Comparison of ENCODE assay signal across 25 mouse cellular contexts in the genomic region with DNA sequence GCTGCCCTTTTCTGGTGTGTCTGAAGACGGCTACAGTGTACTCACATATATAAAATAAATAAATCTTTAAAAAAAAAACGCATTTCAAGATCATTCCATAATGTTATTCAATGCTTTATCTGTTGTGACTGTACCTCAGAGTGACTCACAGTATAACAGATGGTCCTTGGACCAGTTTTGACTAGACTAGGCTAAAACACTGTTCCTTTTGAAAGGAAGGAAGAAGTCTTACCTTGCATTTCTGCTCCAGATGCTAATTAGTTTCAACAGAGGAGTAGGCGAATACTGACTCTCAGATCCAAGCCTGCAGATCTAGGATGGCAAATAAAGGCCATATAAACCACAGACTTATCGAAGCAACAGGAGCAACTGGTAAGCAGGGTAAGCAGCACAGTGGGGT.
"Had no signal": no experiment of that assay in that cellular context is flagged by ENCODE, and none has a peak within 500 bp of the region (broad histone marks: within the 10 kb centered on the region; RNA-seq: fewer than 3 reads in every experiment).

No protein-coding gene starts in this region.

- DNase-seq: liver, embryonic 13.5 days; liver, postnatal 0 days; lung, adult 2 months; lung, postnatal 14 days; lung, postnatal 36 days; retina, postnatal 1 day; right cerebral cortex, postnatal 25 days; right cerebral cortex, postnatal 4 days; spleen, adult 18-20 months; thymus, adult 18-20 months; thymus, postnatal 14 days; thymus, postnatal 36 days had no signal

- H3K36me3 ChIP-seq: stomach, embryonic 15.5 days had no signal

- ATAC-seq: liver, postnatal 0 days; lung, postnatal 0 days; midbrain, embryonic 13.5 days; midbrain, embryonic 15.5 days had no signal

- H3K27me3 ChIP-seq: liver, embryonic 13.5 days; liver, embryonic 15.5 days; lung, embryonic 15.5 days; megakaryocyte, embryonic 14.5 days; midbrain, embryonic 13.5 days; midbrain, embryonic 15.5 days; neural tube, embryonic 13.5 days; neural tube, embryonic 15.5 days; stomach, embryonic 15.5 days had no signal

- H3K27ac ChIP-seq: liver, embryonic 13.5 days; liver, embryonic 15.5 days; lung, embryonic 15.5 days; macrophage; midbrain, embryonic 13.5 days; midbrain, embryonic 15.5 days; neural tube, embryonic 13.5 days; neural tube, embryonic 15.5 days; stomach, embryonic 15.5 days; stomach, postnatal 0 days had no signal

- H3K4me2 ChIP-seq: liver, embryonic 13.5 days; liver, embryonic 15.5 days; lung, embryonic 15.5 days; midbrain, embryonic 11.5 days; midbrain, embryonic 13.5 days; midbrain, embryonic 15.5 days; neural tube, embryonic 13.5 days; neural tube, embryonic 15.5 days; stomach, embryonic 15.5 days had no signal

- H3K9me3 ChIP-seq: liver, embryonic 13.5 days; liver, embryonic 15.5 days; lung, embryonic 15.5 days; megakaryocyte, embryonic 14.5 days; midbrain, embryonic 13.5 days; midbrain, embryonic 15.5 days; neural tube, embryonic 13.5 days; neural tube, embryonic 15.5 days; stomach, embryonic 15.5 days had no signal

- H3K4me3 ChIP-seq: liver, embryonic 13.5 days; liver, embryonic 15.5 days; lung, embryonic 15.5 days; megakaryocyte, embryonic 14.5 days; midbrain, embryonic 13.5 days; midbrain, embryonic 15.5 days; myocyte; neural tube, embryonic 13.5 days; neural tube, embryonic 15.5 days; stomach, embryonic 15.5 days had no signal

- H3K4me1 ChIP-seq: liver, embryonic 13.5 days; liver, embryonic 15.5 days; lung, embryonic 15.5 days; midbrain, embryonic 13.5 days; midbrain, embryonic 15.5 days; neural tube, embryonic 13.5 days; neural tube, embryonic 15.5 days; stomach, embryonic 15.5 days had no signal

- H3K9ac ChIP-seq: liver, embryonic 13.5 days; liver, embryonic 15.5 days; liver, postnatal 0 days; lung, embryonic 15.5 days; midbrain, embryonic 13.5 days; midbrain, embryonic 15.5 days; neural tube, embryonic 13.5 days; neural tube, embryonic 15.5 days; stomach, embryonic 15.5 days had no signal
